Mouse (Mus musculus) cerebellum, adult 2 months (tissue): ENCODE data around the gene Elp4.

Experiments used
- CTCF ChIP-seq: fragments of 200-500 bp; IDR thresholded peaks from 2 replicates; pipeline ENCODE4 v1.5.1; 2011; ENCODE audit warnings: low read depth, mild to moderate bottlenecking, control low read depth, low read length, moderate library complexity, borderline replicate concordance; ENCODE audit not compliant: insufficient read depth
- POLR2A ChIP-seq: fragments of 200-500 bp; IDR thresholded peaks from 2 replicates; pipeline ENCODE4 v1.6.1; 2011; ENCODE audit warnings: low read length, control low read depth, borderline replicate concordance; ENCODE audit not compliant: insufficient read depth

DNA sequence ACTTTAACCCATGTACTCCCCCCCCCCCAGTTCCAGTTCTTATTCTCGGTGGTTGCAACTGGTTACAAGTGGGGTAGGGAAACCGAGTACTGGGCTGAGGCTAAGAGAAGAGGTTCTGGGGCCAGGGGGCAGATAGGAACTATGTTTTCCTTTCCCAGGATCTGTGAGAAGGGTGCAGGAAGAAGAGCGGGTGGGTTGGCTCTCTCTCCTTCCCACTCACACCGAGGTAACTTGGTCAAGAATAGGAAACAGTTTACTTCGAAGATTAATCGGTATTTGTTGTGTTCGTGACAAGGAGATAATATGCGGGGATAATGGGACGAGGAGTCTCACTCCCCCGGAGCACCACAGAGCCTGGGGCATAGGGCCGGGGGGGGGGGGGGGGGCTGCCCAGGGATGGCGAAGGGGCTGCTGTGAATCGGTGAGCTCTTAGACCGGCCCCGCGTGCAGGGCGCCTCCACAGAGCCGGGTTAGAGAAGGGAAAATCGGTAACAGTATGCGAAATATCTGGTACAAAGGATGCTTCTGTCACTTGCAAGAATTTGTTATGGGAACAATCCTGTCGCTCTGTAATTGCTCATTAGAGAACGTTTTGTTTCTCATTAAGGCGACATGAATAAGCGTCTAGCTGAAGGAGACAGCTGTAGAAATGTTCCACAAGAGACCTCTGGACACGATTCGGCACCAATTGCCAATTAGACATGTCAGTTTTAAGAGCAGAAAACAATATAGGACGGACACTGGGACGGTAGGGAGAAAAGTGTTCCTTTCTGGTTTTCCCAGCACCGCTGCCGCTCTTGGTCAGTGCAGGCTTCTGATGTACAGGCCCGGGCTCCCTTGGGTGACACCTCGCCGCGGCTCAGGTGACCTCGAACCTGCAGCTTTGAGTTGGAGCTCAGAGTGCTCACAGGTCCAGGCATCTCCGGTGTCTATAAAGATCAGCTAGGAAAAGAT, 217.7 kb downstream of the Elp4 start:
- TF ChIP-seq POLR2A (no peak), CTCF (no peak)
